Mouse (Mus musculus) gastrocnemius, postnatal 36 days (tissue): ENCODE results near the gene Pank1. TPM values are rescaled to one million over a fixed set of nuclear protein-coding genes. Genes with fewer than 3 reads are reported as not detected.
A peak's percentile ranks its signal among the peaks of the same experiment; 100 is the strongest.

Experiments
- DNase-seq, 2 experiments: peaks; one replicate each; pipeline ENCODE4 v3.0.0; 2022
- intact Hi-C: fragments of 180-260 bp; cut with DNase I; formaldehyde crosslinking; loops from one replicate; pipeline ENCODE4 v1.15.1; 2025
- long read RNA-seq, 2 experiments: library from polyadenylated mRNA; stranded (forward); transcript quantifications; one replicate each; pipeline ENCODE4 v2.0.0; 2021
- total RNA-seq, 2 experiments: library from RNA; stranded (reverse); gene quantifications; 2 replicates each; pipeline ENCODE4 v1.2.3; 2021

Pank1 gene
- 10 to 100 TPM; 11.3 to 20.5 TPM for total RNA-seq
- long read RNA-seq, experiment 1, full-length matches to known transcripts: 6 of 12 reads
- long read RNA-seq, experiment 1, partial matches to known transcripts: 1 of 12 reads
- long read RNA-seq, experiment 1, other reads (novel, unspliced or antisense): 5 of 12 reads
- long read RNA-seq, experiment 2, full-length matches to known transcripts: 10 of 23 reads
- long read RNA-seq, experiment 2, partial matches to known transcripts: 1 of 23 reads
- long read RNA-seq, experiment 2, other reads (novel, unspliced or antisense): 12 of 23 reads

- intact Hi-C loops: loop anchor here (5.0 kb wide), 2 partner anchors 43 to 52 kb away; partner anchors contain the start of gene Kif20b
- DNase-seq: peak; percentile 27 to 56
These were observed at the start of gene Pank1 for GRCm38 (mm10) chr19:34878603-34879541. Gene Pank1 (minus strand): TSS chr19:34879455.

GRCm38 (mm10) chr19:34922603-34922963 lies 43.3 kb upstream of the Pank1 start:
- DNase-seq: no peak
- intact Hi-C loops: loop anchor here (5.0 kb wide), 2 partner anchors 45 to 95 kb away; partner anchors contain the start of gene Pank1

DNA sequence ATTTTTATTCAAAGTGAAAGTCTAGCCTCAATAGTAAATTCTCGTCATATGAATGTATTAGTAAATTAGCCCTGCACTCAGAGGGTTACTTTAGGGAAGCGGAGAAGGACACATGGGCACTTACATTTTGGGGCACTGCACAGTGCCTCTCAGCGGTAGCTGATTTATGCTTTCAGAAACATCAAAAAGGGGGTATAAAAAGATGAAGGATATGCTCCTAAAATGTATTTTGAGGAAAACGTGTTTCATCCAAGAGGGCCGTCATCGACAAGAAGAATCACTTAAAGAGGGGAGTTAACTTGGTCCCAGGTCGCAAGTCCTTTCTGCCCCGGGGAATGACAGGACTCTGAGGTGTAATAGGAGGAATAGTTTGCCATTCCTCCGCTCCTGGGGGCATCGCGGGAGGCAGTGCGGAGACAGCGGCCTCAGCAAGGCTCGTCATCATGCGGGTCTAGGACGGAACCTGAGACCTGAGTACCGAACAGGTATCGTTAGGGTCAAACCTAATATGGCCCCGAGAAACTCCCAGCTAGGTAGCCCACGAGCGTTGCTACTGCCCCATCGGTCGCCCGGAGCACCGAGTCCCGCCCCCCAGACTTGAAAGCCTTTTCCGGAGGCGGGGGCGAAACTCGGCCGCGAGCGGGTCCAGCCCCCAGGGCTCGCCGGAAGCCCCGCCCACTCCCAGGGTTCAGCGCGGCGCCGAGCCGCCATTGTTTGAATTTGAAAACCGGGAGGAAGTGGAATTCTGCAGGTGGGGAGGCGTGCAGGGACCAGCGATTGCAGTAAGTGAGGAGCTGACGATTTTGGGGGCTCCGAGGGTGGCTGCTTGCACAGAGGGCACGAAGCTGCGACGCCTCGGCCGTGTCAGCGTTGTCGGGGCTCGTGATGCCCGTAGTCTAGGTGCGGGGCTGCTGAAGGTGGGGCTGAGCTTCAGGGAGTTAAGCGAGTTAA lies 42.7 kb upstream of the Pank1 start, which contains the start of gene Kif20b:
Kif20b (plus strand) TSS at position 710 of the 951 bp plus-strand sequence.
- peak; percentile 78 to 87 for DNase-seq
- intact Hi-C loops: loop anchor here (5.0 kb wide), 2 partner anchors 45 to 95 kb away; partner anchors contain the start of gene Pank1

DNA sequence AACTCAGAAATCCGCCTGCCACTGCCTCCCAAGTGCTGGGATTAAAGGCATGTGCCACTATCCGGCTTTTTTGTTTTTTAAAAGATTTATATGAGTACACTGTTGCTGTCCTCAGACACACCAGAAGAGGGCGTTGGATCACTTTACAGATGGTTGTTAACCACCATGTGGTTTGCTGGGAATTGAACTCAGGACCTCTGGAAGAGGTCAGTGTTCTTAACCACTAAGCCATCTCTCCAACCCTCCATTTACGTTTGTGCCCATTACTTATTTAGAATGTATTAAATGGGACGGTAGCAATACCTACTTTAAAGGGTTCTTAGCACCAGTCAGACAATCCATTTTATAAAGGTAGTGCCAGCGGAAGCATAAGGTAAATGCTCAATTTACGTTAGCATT lies 42.0 kb upstream of the Pank1 start:
- DNase-seq: no peak
- intact Hi-C loops: loop anchor here (5.0 kb wide), 2 partner anchors 44 to 94 kb away; partner anchors contain the start of gene Pank1

- DNase-seq: no peak
- intact Hi-C loops: loop anchor here (5.0 kb wide), 2 partner anchors 43 to 93 kb away; partner anchors contain the start of gene Pank1
These were observed 41.3 kb upstream of the Pank1 start for GRCm38 (mm10) chr19:34920531-34920930.

GRCm38 (mm10) chr19:34920066-34920465 lies 40.8 kb upstream of the Pank1 start:
- intact Hi-C loops: loop anchor here (5.0 kb wide), 2 partner anchors 43 to 93 kb away; partner anchors contain the start of gene Pank1
- DNase-seq: no peak

GRCm38 (mm10) chr19:34912366-34912765 lies 33.1 kb upstream of the Pank1 start:
- no peak for DNase-seq
- intact Hi-C loops: no loop called here

DNA sequence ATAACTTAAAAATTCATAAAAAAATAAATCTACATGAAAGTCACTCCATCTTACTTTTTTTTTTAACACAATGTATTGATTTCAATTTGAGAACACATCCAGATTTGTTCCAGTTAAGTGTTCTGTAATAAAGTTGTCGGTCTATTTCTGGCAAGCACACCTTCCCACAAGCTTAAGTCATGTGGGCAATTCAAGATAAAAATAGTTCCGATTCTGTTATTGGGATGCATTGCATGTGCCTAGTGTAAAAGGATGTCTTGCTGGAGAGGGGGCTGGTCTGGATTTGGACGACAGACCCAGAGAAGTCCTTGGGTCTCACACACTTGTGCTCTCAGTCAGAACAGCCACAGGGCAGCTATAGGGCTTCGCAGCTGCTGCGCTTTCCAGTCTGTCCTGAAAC lies 27.5 kb upstream of the Pank1 start:
- intact Hi-C loops: no loop called here
- DNase-seq: no peak

DNA sequence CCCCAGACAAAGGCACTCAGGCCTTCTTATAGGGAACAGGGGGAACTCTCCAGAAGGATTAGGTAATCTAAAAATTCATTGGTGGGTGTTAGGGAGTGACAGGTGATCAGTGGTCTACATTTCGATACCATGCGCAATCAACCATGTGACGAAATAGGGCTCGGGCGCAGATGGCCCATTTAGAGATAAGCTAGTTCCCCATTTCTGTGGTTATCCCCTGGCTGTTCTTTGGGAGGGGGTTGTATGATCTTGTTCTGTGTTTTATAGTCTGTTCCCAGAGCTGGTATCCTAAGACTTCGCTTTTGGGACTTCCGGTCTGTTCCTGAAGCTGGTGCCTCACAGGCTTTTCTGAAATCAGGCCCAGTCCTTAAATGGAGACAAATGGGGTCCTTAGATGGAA lies 26.2 kb upstream of the Pank1 start:
- DNase-seq: no peak

DNA sequence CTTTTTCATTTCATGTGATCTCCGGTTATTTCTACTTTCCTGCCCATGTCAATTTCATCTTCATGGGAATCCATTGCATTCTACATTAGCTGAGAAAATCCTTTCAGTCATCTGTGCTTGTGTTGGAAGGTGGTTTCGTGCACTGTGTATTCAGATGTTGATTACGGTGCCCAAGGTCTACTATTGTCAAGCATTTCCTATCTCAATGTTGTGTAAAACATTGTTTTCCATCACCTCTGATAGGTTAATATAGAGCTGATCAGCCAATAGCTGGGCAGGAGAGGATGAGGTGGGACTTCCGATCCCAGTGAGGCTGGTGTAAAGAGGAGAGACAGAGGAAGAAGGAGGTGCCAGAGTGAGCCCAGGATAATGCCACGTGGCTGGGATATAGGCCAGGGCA lies 24.8 kb upstream of the Pank1 start:
- intact Hi-C loops: no loop called here
- DNase-seq: no peak

More for the DNA sequence above, 26.2 kb upstream of the Pank1 start:
- intact Hi-C loops: no loop called here

GRCm38 (mm10) chr19:34901735-34902134 lies 22.5 kb upstream of the Pank1 start:
- no peak for DNase-seq
- intact Hi-C loops: no loop called here

DNA sequence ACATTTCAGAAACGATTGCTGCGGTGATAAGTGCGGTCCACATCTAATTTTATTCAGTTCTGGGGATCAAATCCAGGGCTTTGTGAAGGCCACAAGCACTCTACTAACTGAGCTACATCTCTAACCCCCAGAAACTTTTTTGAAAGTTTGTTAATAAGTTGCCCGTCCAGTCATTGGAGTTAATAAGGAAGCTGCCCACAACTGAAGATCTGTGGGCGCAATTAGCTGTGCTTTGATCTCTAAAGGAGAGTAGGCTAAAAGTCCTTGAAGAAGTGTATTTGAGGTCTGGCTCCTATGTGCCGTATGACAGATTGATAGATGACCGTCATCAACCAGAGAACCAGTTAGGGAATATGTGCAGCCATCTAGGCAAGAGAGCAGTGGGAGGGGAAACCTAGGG lies 22.0 kb upstream of the Pank1 start:
- no peak for DNase-seq
- intact Hi-C loops: no loop called here

GRCm38 (mm10) chr19:34898941-34899340 lies 19.7 kb upstream of the Pank1 start:
- no peak for DNase-seq
- intact Hi-C loops: no loop called here

DNA sequence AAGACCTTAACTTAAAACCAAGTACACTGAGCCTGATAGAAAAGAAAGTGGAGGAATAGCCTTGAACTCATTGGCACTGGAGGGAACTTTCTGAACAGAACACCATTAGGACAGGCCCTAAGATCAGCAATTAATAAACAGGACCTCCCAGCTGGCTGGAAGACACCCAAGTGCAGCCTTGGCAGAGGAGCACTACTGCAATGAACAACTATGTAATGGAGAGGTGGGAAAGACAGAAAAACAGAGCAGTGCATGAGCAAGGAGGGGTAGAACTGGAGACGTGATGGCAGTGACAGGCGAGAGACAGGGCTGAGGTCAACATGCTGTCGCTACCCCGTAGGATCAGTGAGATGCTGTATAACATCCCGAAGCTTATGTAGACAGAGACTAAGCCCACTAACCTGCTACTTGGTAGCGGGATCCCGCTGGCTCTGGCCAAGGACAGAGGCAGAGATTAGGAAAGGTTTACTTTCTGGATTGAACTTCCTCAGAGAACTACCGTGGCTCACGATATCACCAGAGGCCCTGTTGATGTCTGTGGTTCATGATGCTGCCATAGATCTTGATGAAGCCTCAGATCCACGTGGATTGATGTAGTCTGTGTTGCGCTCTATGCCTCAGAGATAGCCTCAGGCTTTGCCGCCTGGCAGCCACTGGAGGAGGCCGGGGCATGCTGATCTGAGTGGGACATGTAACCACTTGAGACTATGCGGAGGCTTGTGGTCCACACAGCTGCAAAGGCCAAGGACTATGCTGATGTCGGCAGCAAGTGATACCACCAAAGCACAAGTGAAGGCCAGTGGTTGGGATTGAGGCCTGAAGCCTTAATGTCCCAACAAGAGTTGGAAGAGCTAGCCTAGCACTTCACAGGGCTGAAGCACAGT lies 18.1 kb upstream of the Pank1 start:
- intact Hi-C loops: no loop called here
- no peak for DNase-seq

DNA sequence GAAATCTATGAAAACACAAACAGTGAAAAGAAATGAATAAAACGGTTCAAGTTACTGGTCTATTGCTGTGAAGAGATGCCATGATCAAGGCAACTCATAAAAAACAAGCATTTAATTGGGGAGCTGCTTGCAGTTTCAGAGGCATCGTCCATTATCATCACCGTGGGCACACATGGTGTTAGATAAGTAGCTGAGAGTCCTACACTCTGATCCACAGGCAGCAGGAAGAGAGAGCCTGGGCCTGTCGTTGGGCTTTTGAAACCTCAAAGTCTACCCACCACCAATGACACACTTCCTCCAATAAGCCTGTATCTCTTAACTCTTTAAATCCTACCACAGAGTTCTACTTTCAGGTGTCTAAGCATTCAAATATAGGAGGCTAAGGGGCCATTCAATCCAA lies 15.8 kb upstream of the Pank1 start:
- intact Hi-C loops: no loop called here
- no peak for DNase-seq

- DNase-seq: no peak
- intact Hi-C loops: no loop called here
These were observed 12.3 kb upstream of the Pank1 start for GRCm38 (mm10) chr19:34891590-34891989.

- intact Hi-C loops: no loop called here
- DNase-seq: no peak
These were observed 11.7 kb upstream of the Pank1 start for GRCm38 (mm10) chr19:34890981-34891380.

- DNase-seq: no peak
- intact Hi-C loops: no loop called here
These were observed 7.1 kb upstream of the Pank1 start for GRCm38 (mm10) chr19:34886324-34886723.
